Mouse (Mus musculus) bone marrow, adult 2 months (tissue): ENCODE measurements around the gene Slc7a15.

Experiments used
- CTCF ChIP-seq: fragments of 200-500 bp; IDR thresholded peaks from 2 replicates; pipeline ENCODE4 v1.5.1; 2011; ENCODE audit warnings: low read length, control low read depth; ENCODE audit not compliant: control insufficient read depth, insufficient read depth
- POLR2A ChIP-seq: fragments of 200-500 bp; IDR thresholded peaks from 2 replicates; pipeline ENCODE4 v1.6.1; 2011; ENCODE audit warnings: low read depth, mild to moderate bottlenecking, control low read depth, low read length, borderline replicate concordance; ENCODE audit not compliant: control insufficient read depth

DNA sequence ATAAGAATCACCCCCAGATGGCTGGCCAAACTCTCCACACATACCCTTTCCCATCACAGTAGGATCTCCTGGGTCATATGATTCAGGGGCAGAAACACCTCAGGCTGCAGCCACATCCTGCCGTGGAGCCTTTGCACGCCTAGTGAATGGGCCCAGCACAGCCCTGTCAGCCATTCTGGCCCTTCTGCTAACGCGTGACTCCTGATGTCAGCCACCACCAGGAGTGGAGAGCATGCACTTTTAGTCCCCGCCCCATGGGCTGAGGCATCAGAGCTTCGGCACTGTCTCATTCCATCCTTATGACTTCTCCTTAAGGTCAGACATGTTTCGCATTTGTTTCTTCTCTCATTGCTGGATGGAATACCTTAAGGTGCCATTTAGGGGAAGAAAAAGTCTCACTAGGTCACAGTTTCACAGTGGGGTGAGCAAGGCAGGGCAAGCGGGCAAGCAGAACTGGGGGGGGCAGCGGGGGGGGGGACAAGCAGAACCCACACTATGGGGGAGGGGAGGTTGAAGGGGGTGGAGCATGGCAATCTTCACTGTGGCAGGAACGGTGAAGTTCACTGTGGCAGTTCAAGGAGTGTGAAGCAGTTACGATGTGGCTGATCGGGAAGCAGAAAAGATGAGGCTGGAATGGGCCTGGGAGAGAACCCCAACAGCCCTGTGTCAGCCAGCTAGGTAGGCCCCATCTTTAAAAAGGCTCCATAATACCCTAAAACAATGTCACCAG, 79.3 kb downstream of the Slc7a15 start:
- TF ChIP-seq POLR2A (no peak), CTCF (no peak)
